Mouse (Mus musculus) lung, postnatal 0 days (tissue): ENCODE results near the gene Gys1. TPM values are rescaled to one million over a fixed set of nuclear protein-coding genes. Genes with fewer than 3 reads are reported as not detected.

Experiments
- ATAC-seq: fragments of 200-750 bp; cut with Nextera tagmentation; 2 replicates; pipeline ENCODE4 v1.8.0; 2017; ENCODE audit warnings: moderate library complexity
- DNase-seq: peaks from one replicate; pipeline ENCODE4 v3.0.0-alpha.2; 2016; ENCODE audit warnings: low spot score
- H3K27ac ChIP-seq: fragments of 300-500 bp; sonication (generic); 2 replicates; pipeline ENCODE4 v1.5.1; 2014; ENCODE audit warnings: antibody characterized with exemption, mild to moderate bottlenecking, low read length, mixed read lengths
- H3K27me3 ChIP-seq: fragments of 300-500 bp; sonication (generic); replicated peaks from 2 replicates; pipeline ENCODE4 v1.6.1; 2014; ENCODE audit warnings: low read length, mixed read lengths; ENCODE audit not compliant: insufficient read depth
- H3K36me3 ChIP-seq: fragments of 300-500 bp; sonication (generic); 2 replicates; pipeline ENCODE4 v1.6.1; 2014; ENCODE audit warnings: low read length, mixed read lengths; ENCODE audit not compliant: insufficient read depth
- H3K4me1 ChIP-seq: fragments of 300-500 bp; sonication (generic); 2 replicates; pipeline ENCODE4 v1.6.1; 2014; ENCODE audit warnings: antibody characterized with exemption, low read depth, low read length, mixed read lengths; ENCODE audit not compliant: insufficient read depth
- H3K4me2 ChIP-seq: fragments of 300-500 bp; sonication (generic); replicated peaks from 2 replicates; pipeline ENCODE4 v1.6.1; 2014; ENCODE audit warnings: low read depth, mild to moderate bottlenecking, low read length, moderate library complexity, mixed read lengths
- H3K4me3 ChIP-seq: fragments of 300-500 bp; sonication (generic); 2 replicates; pipeline ENCODE4 v1.5.1; 2014; ENCODE audit warnings: low read depth, low read length
- H3K9ac ChIP-seq: fragments of 300-500 bp; sonication (generic); replicated peaks from 2 replicates; pipeline ENCODE4 v1.6.1; 2014; ENCODE audit warnings: low read depth, mild to moderate bottlenecking
- H3K9me3 ChIP-seq: fragments of 300-500 bp; sonication (generic); 2 replicates; pipeline ENCODE4 v1.6.1; 2016; ENCODE audit warnings: low read length, mixed read lengths
- CTCF ChIP-seq: IDR thresholded peaks from 2 replicates; pipeline ENCODE4 v1.5.1; 2016; ENCODE audit warnings: antibody characterized with exemption, mild to moderate bottlenecking
- EP300 ChIP-seq: IDR thresholded peaks from 2 replicates; pipeline ENCODE4 v1.6.1; 2016; ENCODE audit warnings: antibody characterized with exemption, mild to moderate bottlenecking, control low read depth
- WGBS: fragments of 180-500 bp; shearing (Covaris S2); extraction: QIAGEN DNeasy Blood & Tissue Kit; methylation state at CpG from one replicate; pipeline ENCODE4 v1.1.7; 2014; 5-methylcytosine and 5-hydroxymethylcytosine counted together
- polyA plus RNA-seq: library from polyadenylated mRNA; unstranded; fragments of >200 nt; fragmentation: Nextera tagmentation; extraction: Ambion mirVana; gene quantifications from 2 replicates; pipeline ENCODE4 v1.2.1, GENCODE M21; 2015

Gys1 gene
- polyA plus RNA-seq, 1 experiment from 2014 or later, result 19.2 TPM

- H3K4me1 ChIP-seq, result peaks cover 3% of the 10 kb centered on the region; the same call in 1 of the 2 replicates
- DNase-seq (peak; percentile 81), ATAC-seq (peak; percentile 75)
- H3K36me3 ChIP-seq, result no peaks in the 10 kb centered on the region
- peak within 1 kb of the TSS; percentile 40; the same call in 1 of the 2 replicates for H3K9ac ChIP-seq
- H3K4me2 ChIP-seq, result peak within 1 kb of the TSS; percentile 67
- H3K4me3 ChIP-seq, result peak within 1 kb of the TSS; percentile 40
- no peaks in the 10 kb centered on the region for H3K27me3 ChIP-seq
- no peaks in the 10 kb centered on the region for H3K9me3 ChIP-seq
- no peak for TF ChIP-seq CTCF
- no peak for TF ChIP-seq EP300
- peak within 1 kb of the TSS; percentile 16; the same call in 1 of the 2 replicates for H3K27ac ChIP-seq
- WGBS, result 12% methylated on average over 38 of the region's 38 CpGs
Measured at GRCm38 (mm10) chr7:45488293-45489204, 53.9 kb downstream of the Gys1 start, which contains the start of gene Dhdh. TSS of gene Dhdh (minus strand) at chr7:45488805.

- Histone ChIP-seq H3K4me1 (peaks cover 3% of the 10 kb centered on the region; the same call in 1 of the 2 replicates), H3K27me3 (no peaks in the 10 kb centered on the region), H3K27ac (no peak overlapping the region), H3K4me2 (no peak overlapping the region), H3K4me3 (no peak overlapping the region), H3K36me3 (peaks cover 7% of the 10 kb centered on the region; the same call in 1 of the 2 replicates), H3K9ac (no peak overlapping the region), H3K9me3 (no peaks in the 10 kb centered on the region)
- TF ChIP-seq CTCF (no peak), EP300 (no peak)
- WGBS, result 74% methylated on average over 7 of the region's 7 CpGs
- DNase-seq (no peak), ATAC-seq (no peak)
Measured at GRCm38 (mm10) chr7:45489578-45489977, 54.9 kb downstream of the Gys1 start.

GRCm38 (mm10) chr7:45490822-45491221 is 56.2 kb downstream of the Gys1 start:
- no peaks in the 10 kb centered on the region for H3K27me3 ChIP-seq
- TF ChIP-seq EP300 (no peak), CTCF (no peak)
- H3K4me2 ChIP-seq, result 0 out of 2 replicates have a peak overlapping the region, but pooled peaks have one; percentile 22
- H3K36me3 ChIP-seq, result peaks cover 15% of the 10 kb centered on the region
- no peak overlapping the region for H3K9ac ChIP-seq
- H3K4me1 ChIP-seq, result peaks cover 3% of the 10 kb centered on the region; the same call in 1 of the 2 replicates
- no peak overlapping the region for H3K27ac ChIP-seq
- peak; percentile 29 for ATAC-seq
- no peaks in the 10 kb centered on the region for H3K9me3 ChIP-seq
- WGBS, result 40% methylated on average over 9 of the region's 9 CpGs
- peak; percentile 45 for DNase-seq
- no peak overlapping the region for H3K4me3 ChIP-seq

- no peak for TF ChIP-seq EP300
- no peak for TF ChIP-seq CTCF
- ATAC-seq (peak; percentile 46), DNase-seq (peak; percentile 31)
- Histone ChIP-seq H3K27ac (no peak overlapping the region), H3K27me3 (no peaks in the 10 kb centered on the region), H3K9me3 (no peaks in the 10 kb centered on the region), H3K4me2 (0 out of 2 replicates have a peak overlapping the region, but pooled peaks have one; percentile 22), H3K9ac (no peak overlapping the region), H3K4me3 (no peak overlapping the region), H3K36me3 (peaks cover 15% of the 10 kb centered on the region), H3K4me1 (peaks cover 3% of the 10 kb centered on the region; the same call in 1 of the 2 replicates)
- 19% methylated on average over 3 of the region's 3 CpGs for WGBS
Measured at GRCm38 (mm10) chr7:45491264-45491663, 56.6 kb downstream of the Gys1 start.

GRCm38 (mm10) chr7:45492225-45492844 is 57.7 kb downstream of the Gys1 start:
- TF ChIP-seq CTCF (no peak), EP300 (no peak)
- H3K4me3 ChIP-seq, result no peak overlapping the region
- no peak for DNase-seq
- H3K27me3 ChIP-seq, result no peaks in the 10 kb centered on the region
- no peak overlapping the region for H3K9ac ChIP-seq
- peaks cover 15% of the 10 kb centered on the region for H3K36me3 ChIP-seq
- H3K9me3 ChIP-seq, result no peaks in the 10 kb centered on the region
- H3K27ac ChIP-seq, result no peak overlapping the region
- no peak for ATAC-seq
- WGBS, result 89% methylated on average over 8 of the region's 8 CpGs
- peaks cover 3% of the 10 kb centered on the region; the same call in 1 of the 2 replicates for H3K4me1 ChIP-seq
- H3K4me2 ChIP-seq, result no peak overlapping the region

DNA sequence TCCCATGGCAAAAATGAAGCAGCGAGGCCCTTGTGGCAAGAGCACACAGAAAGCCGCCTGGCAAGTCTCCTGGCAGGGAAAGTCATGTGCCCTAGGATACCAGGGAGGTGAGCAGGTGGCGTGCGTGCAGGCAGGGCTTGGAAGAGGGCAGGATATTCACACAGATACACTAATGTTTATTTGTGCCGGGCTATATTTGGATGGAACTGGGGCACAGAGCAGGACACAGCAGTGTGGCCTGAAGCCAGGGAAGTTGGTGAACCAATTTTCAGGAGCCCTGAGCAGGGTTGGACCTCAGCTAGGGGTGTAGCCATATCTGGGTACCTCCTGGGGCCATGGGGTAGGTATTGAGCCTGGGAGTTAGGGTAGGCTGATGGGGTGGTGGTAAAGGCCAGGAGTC is 58.3 kb downstream of the Gys1 start:
- 78% methylated on average over 5 of the region's 5 CpGs for WGBS
- H3K27ac ChIP-seq, result no peak overlapping the region
- H3K4me1 ChIP-seq, result peaks cover 3% of the 10 kb centered on the region; the same call in 1 of the 2 replicates
- H3K4me2 ChIP-seq, result no peak overlapping the region
- H3K27me3 ChIP-seq, result no peaks in the 10 kb centered on the region
- no peak for DNase-seq
- H3K9ac ChIP-seq, result no peak overlapping the region
- no peak for TF ChIP-seq EP300
- H3K9me3 ChIP-seq, result no peaks in the 10 kb centered on the region
- no peak overlapping the region for H3K4me3 ChIP-seq
- ATAC-seq, result no peak
- H3K36me3 ChIP-seq, result peaks cover 15% of the 10 kb centered on the region
